Mouse (Mus musculus): Measurements from ENCODE around the gene Prdm10. TPM values are rescaled to one million over a fixed set of nuclear protein-coding genes. Genes with fewer than 3 reads are reported as not detected.

The Prdm10 gene
- polyA plus RNA-seq, 1 experiment from 2014 or later, result 5.4 TPM

- Histone ChIP-seq H3K9me3 (replicated peaks) (no peaks in the 10 kb centered on the region), H3K9ac (no peak overlapping the region), H3K4me1 (replicated peaks) (peaks cover 6% of the 10 kb centered on the region; the same call in 1 of the 2 replicates), H3K4me3 (no peak overlapping the region), H3K4me2 (no peak overlapping the region), H3K27me3 (replicated peaks) (no peaks in the 10 kb centered on the region), H3K27ac (ENCODE audit: poor library complexity, severe bottlenecking) (no peak overlapping the region), H3K36me3 (peaks cover 30% of the 10 kb centered on the region)
- ATAC-seq (ENCODE audit: insufficient number of reproducible peaks, low FRiP score), result no peak
- WGBS, result 56% methylated on average over 8 of the region's 8 CpGs
These were observed 84.7 kb downstream of the Prdm10 start for GRCm38 (mm10) chr9:31365086-31365485.

DNA sequence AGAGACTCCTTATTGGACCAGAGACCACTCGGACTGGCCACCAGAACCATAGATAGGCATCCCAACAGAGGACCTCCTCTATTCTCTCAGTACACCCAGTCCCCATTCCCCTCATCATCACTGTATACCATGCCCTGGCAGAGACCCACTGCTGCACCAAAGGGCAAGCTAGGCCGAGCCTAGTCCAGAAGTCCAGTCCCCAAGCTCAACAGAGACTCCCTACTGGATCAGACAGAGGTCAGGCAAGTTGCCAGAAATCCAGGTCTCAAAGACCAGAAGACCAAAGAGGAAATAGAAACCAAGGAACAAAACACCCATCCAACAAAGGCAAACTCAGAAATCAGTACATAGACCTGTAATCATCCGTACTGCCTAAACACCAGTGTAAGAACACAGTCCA, 91.4 kb downstream of the Prdm10 start:
- Histone ChIP-seq H3K9ac (no peak overlapping the region), H3K4me3 (no peak overlapping the region), H3K4me1 (replicated peaks) (no peaks in the 10 kb centered on the region), H3K4me2 (no peak overlapping the region), H3K9me3 (replicated peaks) (no peaks in the 10 kb centered on the region), H3K36me3 (peaks cover 31% of the 10 kb centered on the region), H3K27me3 (replicated peaks) (no peaks in the 10 kb centered on the region), H3K27ac (ENCODE audit: poor library complexity, severe bottlenecking) (no peak overlapping the region)
- WGBS, result 94% methylated on average over 3 of the region's 3 CpGs
- no peak for ATAC-seq (ENCODE audit: insufficient number of reproducible peaks, low FRiP score)

GRCm38 (mm10) chr9:31376661-31377060, 96.3 kb downstream of the Prdm10 start:
- Histone ChIP-seq H3K4me2 (no peak overlapping the region), H3K9me3 (replicated peaks) (no peaks in the 10 kb centered on the region), H3K4me1 (replicated peaks) (no peaks in the 10 kb centered on the region), H3K27me3 (replicated peaks) (no peaks in the 10 kb centered on the region), H3K27ac (ENCODE audit: poor library complexity, severe bottlenecking) (no peak overlapping the region), H3K9ac (no peak overlapping the region), H3K36me3 (peaks cover 27% of the 10 kb centered on the region), H3K4me3 (no peak overlapping the region)
- no peak for ATAC-seq (ENCODE audit: insufficient number of reproducible peaks, low FRiP score)

- no peak for ATAC-seq (ENCODE audit: insufficient number of reproducible peaks, low FRiP score)
- peaks cover 8% of the 10 kb centered on the region for H3K36me3 ChIP-seq
- no peaks in the 10 kb centered on the region for H3K9me3 ChIP-seq (replicated peaks)
- no peak overlapping the region for H3K27ac ChIP-seq (ENCODE audit: poor library complexity, severe bottlenecking)
- no peaks in the 10 kb centered on the region for H3K27me3 ChIP-seq (replicated peaks)
- no peak overlapping the region for H3K9ac ChIP-seq
- peak overlapping the region; percentile 92 for H3K4me2 ChIP-seq
- peaks cover 18% of the 10 kb centered on the region for H3K4me1 ChIP-seq (replicated peaks)
- H3K4me3 ChIP-seq, result peak overlapping the region; percentile 93
- 74% methylated on average over 17 of the region's 17 CpGs for WGBS
These were observed 104.6 kb downstream of the Prdm10 start for GRCm38 (mm10) chr9:31384786-31385499.

GRCm38 (mm10) chr9:31385500-31385869, 105.1 kb downstream of the Prdm10 start:
- ATAC-seq (ENCODE audit: insufficient number of reproducible peaks, low FRiP score), result peak; percentile 19; the same call in 1 of the 2 replicates
- Histone ChIP-seq H3K9me3 (replicated peaks) (no peaks in the 10 kb centered on the region), H3K9ac (peak overlapping the region; percentile 90), H3K27ac (ENCODE audit: poor library complexity, severe bottlenecking) (no peak overlapping the region), H3K4me2 (peak overlapping the region; percentile 92), H3K4me1 (replicated peaks) (peaks cover 18% of the 10 kb centered on the region), H3K4me3 (peak overlapping the region; percentile 93), H3K36me3 (peaks cover 12% of the 10 kb centered on the region), H3K27me3 (replicated peaks) (no peaks in the 10 kb centered on the region)
- WGBS, result 15% methylated on average over 4 of the region's 4 CpGs

DNA sequence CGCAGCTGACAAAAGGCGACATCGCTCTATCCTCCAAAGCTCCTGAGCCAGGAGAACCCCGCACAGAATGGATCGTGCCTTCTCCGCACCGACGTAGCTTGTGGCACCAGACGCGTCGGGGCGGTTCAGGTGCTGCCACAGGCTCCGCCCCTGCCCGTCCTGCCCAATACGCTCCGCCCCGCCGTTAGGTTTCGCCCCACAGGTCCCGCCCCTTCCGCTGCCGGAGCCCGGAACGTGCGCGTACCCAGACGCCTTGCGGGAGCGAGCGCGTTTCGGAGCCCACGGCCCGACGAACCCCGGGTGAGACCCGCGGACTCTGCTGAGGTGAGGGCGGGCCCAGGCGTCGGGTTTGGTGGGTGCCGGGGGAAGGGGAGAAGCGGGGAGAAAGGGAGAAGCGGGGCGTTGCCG, 105.6 kb downstream of the Prdm10 start, which contains the start of gene Nfrkb:
Gene Nfrkb (plus strand): TSS at position 246 of the 408 bp plus-strand sequence.
- Histone ChIP-seq H3K36me3 (peaks cover 16% of the 10 kb centered on the region), H3K9me3 (replicated peaks) (no peaks in the 10 kb centered on the region), H3K9ac (peak within 1 kb of the TSS; percentile 90), H3K27ac (ENCODE audit: poor library complexity, severe bottlenecking) (peak within 1 kb of the TSS; percentile 29), H3K4me2 (peak within 1 kb of the TSS; percentile 92), H3K4me1 (replicated peaks) (peaks cover 18% of the 10 kb centered on the region), H3K4me3 (peak within 1 kb of the TSS; percentile 93), H3K27me3 (replicated peaks) (no peaks in the 10 kb centered on the region)
- ATAC-seq (ENCODE audit: insufficient number of reproducible peaks, low FRiP score), result peak; percentile 94
- under 1% methylated on average over 46 of the region's 46 CpGs for WGBS

GRCm38 (mm10) chr9:31386368-31387180, 106.2 kb downstream of the Prdm10 start:
- Histone ChIP-seq H3K36me3 (peaks cover 22% of the 10 kb centered on the region), H3K4me2 (peak overlapping the region; percentile 92), H3K27me3 (replicated peaks) (no peaks in the 10 kb centered on the region), H3K4me1 (replicated peaks) (peaks cover 18% of the 10 kb centered on the region), H3K9ac (peak overlapping the region; percentile 90), H3K9me3 (replicated peaks) (no peaks in the 10 kb centered on the region), H3K27ac (ENCODE audit: poor library complexity, severe bottlenecking) (peak overlapping the region; percentile 29), H3K4me3 (peak overlapping the region; percentile 93)
- 9% methylated on average over 44 of the region's 44 CpGs for WGBS
- peak; percentile 77 for ATAC-seq (ENCODE audit: insufficient number of reproducible peaks, low FRiP score)

- no peak overlapping the region for H3K27ac ChIP-seq (ENCODE audit: poor library complexity, severe bottlenecking)
- no peaks in the 10 kb centered on the region for H3K9me3 ChIP-seq (replicated peaks)
- peak overlapping the region; percentile 93 for H3K4me3 ChIP-seq
- H3K4me2 ChIP-seq, result peak overlapping the region; percentile 92
- H3K27me3 ChIP-seq (replicated peaks), result no peaks in the 10 kb centered on the region
- H3K9ac ChIP-seq, result 0 out of 2 replicates have a peak overlapping the region, but pooled peaks have one; percentile 90
- WGBS, result 82% methylated on average over 5 of the region's 5 CpGs
- peaks cover 18% of the 10 kb centered on the region for H3K4me1 ChIP-seq (replicated peaks)
- peaks cover 28% of the 10 kb centered on the region for H3K36me3 ChIP-seq
- ATAC-seq (ENCODE audit: insufficient number of reproducible peaks, low FRiP score), result no peak
These were observed 106.9 kb downstream of the Prdm10 start for GRCm38 (mm10) chr9:31387206-31387605.

GRCm38 (mm10) chr9:31400441-31400840, 120.1 kb downstream of the Prdm10 start:
- ATAC-seq (ENCODE audit: insufficient number of reproducible peaks, low FRiP score), result no peak
- H3K4me2 ChIP-seq, result no peak overlapping the region
- 60% methylated on average over 4 of the region's 4 CpGs for WGBS
- no peak overlapping the region for H3K27ac ChIP-seq (ENCODE audit: poor library complexity, severe bottlenecking)
- no peaks in the 10 kb centered on the region for H3K4me1 ChIP-seq (replicated peaks)
- peaks cover 95% of the 10 kb centered on the region for H3K36me3 ChIP-seq
- no peaks in the 10 kb centered on the region for H3K27me3 ChIP-seq (replicated peaks)
- H3K9ac ChIP-seq, result no peak overlapping the region
- H3K9me3 ChIP-seq (replicated peaks), result no peaks in the 10 kb centered on the region
- no peak overlapping the region for H3K4me3 ChIP-seq

DNA sequence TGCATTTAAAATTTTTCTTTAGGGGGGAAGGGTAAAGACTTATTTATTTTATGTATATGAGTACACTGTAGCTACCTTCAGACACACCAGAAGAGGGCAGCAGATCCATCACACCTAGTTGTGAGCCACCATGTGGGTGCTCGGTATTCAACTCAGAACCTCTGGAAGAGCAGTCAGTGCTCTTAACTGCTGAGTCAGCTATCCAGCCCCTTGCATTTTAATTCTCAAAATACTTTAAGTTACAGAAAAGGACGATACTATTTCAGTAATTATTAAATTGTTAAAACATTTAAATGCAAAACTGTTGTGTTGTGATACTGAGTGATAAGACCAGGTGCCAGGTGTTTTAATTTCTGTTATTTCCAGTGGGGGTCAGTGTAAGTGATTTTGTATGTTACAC, 124.0 kb downstream of the Prdm10 start:
- WGBS, result 89% methylated on average over 2 of the region's 2 CpGs
- Histone ChIP-seq H3K9me3 (replicated peaks) (no peaks in the 10 kb centered on the region), H3K4me2 (no peak overlapping the region), H3K9ac (no peak overlapping the region), H3K27me3 (replicated peaks) (no peaks in the 10 kb centered on the region), H3K36me3 (peaks cover 88% of the 10 kb centered on the region), H3K4me1 (replicated peaks) (no peaks in the 10 kb centered on the region), H3K27ac (ENCODE audit: poor library complexity, severe bottlenecking) (no peak overlapping the region), H3K4me3 (no peak overlapping the region)
- no peak for ATAC-seq (ENCODE audit: insufficient number of reproducible peaks, low FRiP score)

DNA sequence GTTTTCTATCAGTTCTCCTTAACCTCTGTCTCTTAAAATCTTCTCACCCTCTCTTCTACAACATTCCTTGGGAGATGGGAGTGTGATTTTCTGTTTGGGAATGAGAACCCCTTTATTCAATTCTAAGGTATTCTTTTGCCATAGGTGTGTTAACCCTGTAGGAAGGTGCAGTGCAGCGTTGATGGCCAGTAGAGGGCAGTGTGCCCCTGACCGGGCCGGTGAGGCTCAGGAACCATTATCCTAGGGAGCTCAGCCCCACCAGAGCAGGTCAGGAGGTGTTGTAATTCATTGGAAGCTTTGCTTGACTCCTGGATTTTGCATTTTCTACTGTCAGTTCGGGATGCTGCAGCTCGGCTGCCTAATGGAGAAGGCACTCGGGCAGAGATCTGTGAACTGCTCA, 124.9 kb downstream of the Prdm10 start:
- Histone ChIP-seq H3K9ac (no peak overlapping the region), H3K36me3 (peaks cover 88% of the 10 kb centered on the region), H3K4me1 (replicated peaks) (no peaks in the 10 kb centered on the region), H3K27me3 (replicated peaks) (no peaks in the 10 kb centered on the region), H3K27ac (ENCODE audit: poor library complexity, severe bottlenecking) (no peak overlapping the region), H3K4me3 (no peak overlapping the region), H3K4me2 (no peak overlapping the region), H3K9me3 (replicated peaks) (no peaks in the 10 kb centered on the region)
- WGBS, result 63% methylated on average over 6 of the region's 6 CpGs
- ATAC-seq (ENCODE audit: insufficient number of reproducible peaks, low FRiP score), result no peak

Data from heart, embryonic 12.5 days (tissue).